Mouse (Mus musculus): Measurements from ENCODE around the gene Bfar.
"Not testable (repeated sequence)": the region's sequence is repeated elsewhere in the genome, so short reads cannot be mapped to it uniquely, and the experiment has no call there.

Gene Bfar

GRCm38 (mm10) chr16:13727811-13728335 is 56.2 kb downstream of the Bfar start:
- DNase-seq, result no peak

- peak; percentile 4 for DNase-seq
Observed at GRCm38 (mm10) chr16:13729428-13729827, 57.8 kb downstream of the Bfar start.

DNA sequence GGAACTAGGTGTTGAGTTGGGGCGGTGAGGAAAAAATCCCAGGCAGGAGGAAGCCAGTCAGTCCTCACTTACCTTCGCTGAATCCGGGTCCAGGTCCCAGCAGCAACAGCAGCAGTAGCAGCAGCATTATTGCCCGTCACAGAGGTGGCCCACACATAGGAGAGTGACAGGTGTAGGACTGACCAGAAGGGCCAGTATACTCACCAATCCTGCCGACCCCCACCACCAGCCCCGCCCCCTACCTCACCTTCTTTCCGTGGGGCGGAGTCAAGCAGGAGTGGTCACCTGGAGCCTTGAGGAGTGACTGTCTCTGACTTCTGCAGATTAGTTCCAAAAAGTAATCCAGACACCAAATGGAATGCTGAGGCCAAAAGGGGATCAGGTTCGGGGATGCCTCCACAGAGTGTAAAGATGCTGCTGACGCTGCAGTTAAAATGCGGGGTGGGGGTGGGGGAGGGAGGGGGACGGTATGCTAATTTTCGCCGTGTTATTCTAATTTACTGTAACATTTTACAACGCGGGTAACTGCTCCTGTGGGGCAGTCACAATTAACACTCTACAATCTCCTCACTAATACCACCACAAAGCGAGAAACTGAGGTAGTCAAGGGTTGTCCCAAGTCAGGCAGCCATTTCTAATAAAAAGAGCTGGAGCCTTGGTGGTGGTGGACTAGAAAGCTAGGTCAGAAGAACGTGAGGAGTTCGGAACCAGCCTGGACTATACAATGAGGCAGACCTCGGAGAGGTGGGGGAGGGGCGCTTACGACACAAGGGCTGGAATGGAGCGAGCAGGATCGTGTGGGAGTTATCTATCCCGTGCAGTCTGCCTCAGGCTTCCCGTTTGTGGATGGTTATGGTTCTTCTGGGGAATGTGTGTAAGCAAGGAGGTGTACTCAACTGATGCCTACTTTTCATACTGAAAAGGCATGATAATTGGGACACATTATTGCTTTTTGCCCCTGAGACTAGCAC is 58.9 kb downstream of the Bfar start, which contains the start of gene Pla2g10:
Gene Pla2g10 (minus strand): TSS at position 699 of the 971 bp plus-strand sequence.
- no peak for DNase-seq

- no peak for DNase-seq
Observed at GRCm38 (mm10) chr16:13732786-13733185, 61.1 kb downstream of the Bfar start.

GRCm38 (mm10) chr16:13733518-13734137 is 62.0 kb downstream of the Bfar start:
- DNase-seq, result peak; percentile 88

DNA sequence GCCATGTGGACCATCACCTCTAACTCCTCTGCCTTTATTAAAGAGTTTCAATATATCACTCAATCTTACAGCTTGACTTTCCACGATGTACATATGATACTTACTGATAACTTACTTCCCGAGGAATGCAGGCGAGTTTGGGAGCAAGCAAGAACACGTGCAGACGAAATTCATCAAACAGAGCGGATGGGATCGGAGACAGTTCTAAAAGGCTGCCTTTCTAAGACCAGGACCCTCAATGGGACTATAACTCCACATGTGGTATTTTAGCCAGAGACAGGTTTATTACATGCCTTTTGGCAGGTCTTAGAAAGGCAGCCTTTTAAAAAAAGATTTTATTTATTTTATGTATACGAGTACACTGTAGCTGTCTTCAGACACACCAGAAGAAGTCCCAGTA is 64.3 kb downstream of the Bfar start:
- no peak for DNase-seq

DNA sequence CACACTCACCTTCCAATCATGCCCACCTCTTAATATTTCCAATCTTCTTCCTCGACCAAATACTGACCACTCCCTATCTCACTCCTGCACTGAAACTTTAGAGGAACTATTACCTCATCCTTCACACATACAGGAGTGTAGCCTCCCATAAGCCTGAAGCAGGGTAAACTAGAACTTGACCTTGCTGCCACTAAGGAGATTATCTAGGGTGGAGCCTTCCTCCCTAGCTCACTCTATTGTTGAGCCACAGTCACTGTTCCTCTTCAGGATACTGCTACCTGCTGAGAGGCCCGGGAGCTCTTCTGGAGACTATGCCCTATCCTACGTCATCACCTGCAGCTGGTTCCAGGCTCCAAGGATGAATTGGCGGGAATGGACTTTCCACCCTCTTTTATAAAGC is 67.4 kb downstream of the Bfar start:
- DNase-seq, result not testable (repeated sequence)

DNA sequence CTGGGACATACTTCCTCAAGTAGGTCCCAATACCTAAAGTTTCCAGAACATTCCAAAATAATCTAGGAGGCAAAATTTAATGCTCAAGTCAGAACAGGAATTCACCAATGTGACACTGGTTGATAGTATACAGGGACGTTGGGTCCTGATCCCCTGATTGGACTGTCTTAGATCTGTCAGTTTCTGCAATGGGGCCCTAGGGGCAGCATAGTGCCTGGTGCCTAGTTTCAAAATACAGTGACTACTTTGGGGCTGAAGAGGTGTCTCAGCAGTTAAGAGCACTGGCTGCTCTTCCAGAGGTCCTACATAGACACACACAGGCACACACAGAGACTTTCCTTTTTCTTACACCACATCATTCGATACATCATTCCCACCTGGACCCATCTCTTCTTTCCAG is 69.2 kb downstream of the Bfar start:
- no peak for DNase-seq

DNA sequence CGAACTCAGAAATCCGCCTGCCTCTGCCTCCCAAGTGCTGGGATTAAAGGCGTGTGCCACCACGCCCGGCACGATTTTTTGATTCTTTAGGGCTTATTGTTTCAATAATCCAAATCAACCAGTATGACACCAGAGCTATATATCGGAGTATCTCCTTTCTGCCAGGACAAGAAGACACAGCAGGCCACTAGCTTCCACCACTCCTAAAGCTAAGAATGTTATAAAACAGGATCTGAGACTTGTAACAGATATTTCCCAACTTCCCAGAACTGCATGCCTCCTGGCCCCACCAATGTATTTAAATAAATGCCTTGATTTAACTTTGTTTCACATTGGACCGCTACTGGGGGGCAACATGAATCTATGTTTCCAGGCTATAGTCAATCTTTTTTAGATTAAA is 76.0 kb downstream of the Bfar start:
- DNase-seq, result no peak

- DNase-seq, result no peak
Observed at GRCm38 (mm10) chr16:13748124-13748523, 76.5 kb downstream of the Bfar start.

- not testable (repeated sequence) for DNase-seq
Observed at GRCm38 (mm10) chr16:13748813-13749212, 77.2 kb downstream of the Bfar start.

GRCm38 (mm10) chr16:13749306-13749705 is 77.6 kb downstream of the Bfar start:
- DNase-seq, result no peak

DNA sequence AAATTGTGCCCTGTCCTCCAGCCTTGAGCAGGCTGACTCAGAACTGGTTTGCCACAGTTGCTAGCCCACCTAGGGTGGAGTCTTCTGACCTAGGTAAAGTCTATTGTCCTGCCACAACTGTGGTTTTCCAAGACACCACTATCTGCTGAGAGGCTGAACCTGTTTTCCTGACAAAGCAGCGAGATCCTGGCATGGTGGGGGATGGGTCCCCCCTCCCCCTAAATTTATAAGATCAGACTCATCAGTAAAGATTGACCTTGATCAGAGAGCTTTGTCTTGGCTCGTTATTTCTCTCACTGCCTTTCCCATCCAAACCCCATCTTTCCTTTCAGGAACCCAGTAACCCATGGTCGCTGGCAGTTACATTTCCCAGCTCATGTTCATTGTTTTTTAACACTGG is 78.3 kb downstream of the Bfar start:
- DNase-seq, result no peak

GRCm38 (mm10) chr16:13750626-13751025 is 79.0 kb downstream of the Bfar start:
- no peak for DNase-seq
